In genomic region chr5:136458893-136459499, GRCm38 (mm10) we compare ENCODE assay signal across 11 mouse cellular contexts.
DNase-seq lines count a peak whose midpoint lies in the region; ATAC-seq and TF ChIP-seq lines count a peak whose summit lies in the region.
"Had no signal": no experiment of that assay in that cellular context is flagged by ENCODE, and none has a peak within 500 bp of the region (broad histone marks: within the 10 kb centered on the region; RNA-seq: fewer than 3 reads in every experiment).

No protein-coding gene starts in this region.

- no peak for ATAC-seq in hindbrain, embryonic 11.5 days (ENCODE audit: low FRiP score)
- no peak for ATAC-seq in hindbrain, embryonic 12.5 days (ENCODE audit: low FRiP score)
- peak; percentile 46 for ATAC-seq in lung, postnatal 0 days

- H3K27ac ChIP-seq in hindbrain, embryonic 11.5 days (ENCODE audit: low read depth, low read length): 0 out of 2 replicates have a peak overlapping the region, but pooled peaks have one; percentile 13
- H3K27ac ChIP-seq in hindbrain, embryonic 12.5 days: no peak overlapping the region
- H3K27ac ChIP-seq in lung, postnatal 0 days (ENCODE audit: low read length): peak overlapping the region; percentile 48
- H3K27ac ChIP-seq in embryonic fibroblast, embryonic 13.5 days (ENCODE audit: insufficient read depth, low read length): peak overlapping the region; percentile 32; the same call in 1 of the 2 replicates
- H3K27ac ChIP-seq: neural tube, embryonic 12.5 days had no signal

- no peak for TF ChIP-seq POLR2A in embryonic fibroblast, embryonic 13.5 days (IDR thresholded peaks at IDR 0.05; ENCODE audit: low read depth, low read length)
- no peak for TF ChIP-seq POLR2A in myocyte (IDR thresholded peaks at IDR 0.05; ENCODE audit: insufficient read length, low read depth)

- H3K27me3 ChIP-seq in hindbrain, embryonic 11.5 days (ENCODE audit: control insufficient read depth, insufficient read depth, low read length): no peaks in the 10 kb centered on the region
- no peaks in the 10 kb centered on the region for H3K27me3 ChIP-seq in hindbrain, embryonic 12.5 days
- no peaks in the 10 kb centered on the region for H3K27me3 ChIP-seq in lung, postnatal 0 days (replicated peaks; ENCODE audit: insufficient read depth, low read length)
- H3K27me3 ChIP-seq in myocyte (ENCODE audit: control insufficient read depth, insufficient read depth, insufficient read length): no peaks in the 10 kb centered on the region
- H3K27me3 ChIP-seq: neural tube, embryonic 12.5 days had no signal

- peak; percentile 85 for TF ChIP-seq EP300 in lung, postnatal 0 days (IDR thresholded peaks at IDR 0.05)

- H3K9ac ChIP-seq in hindbrain, embryonic 11.5 days (ENCODE audit: low read depth, low read length): no peak overlapping the region
- H3K9ac ChIP-seq in hindbrain, embryonic 12.5 days: no peak overlapping the region
- H3K9ac ChIP-seq in lung, postnatal 0 days (replicated peaks; ENCODE audit: low read depth): no peak overlapping the region
- H3K9ac ChIP-seq: neural tube, embryonic 12.5 days had no signal

- peaks cover 53% of the 10 kb centered on the region for H3K79me2 ChIP-seq in myocyte (ENCODE audit: control insufficient read depth, insufficient read depth)

- no peaks in the 10 kb centered on the region for H3K4me1 ChIP-seq in hindbrain, embryonic 11.5 days (replicated peaks; ENCODE audit: control insufficient read depth, insufficient read depth, low read length)
- peaks cover 8% of the 10 kb centered on the region for H3K4me1 ChIP-seq in hindbrain, embryonic 12.5 days
- peaks cover 23% of the 10 kb centered on the region; the same call in 1 of the 2 replicates for H3K4me1 ChIP-seq in lung, postnatal 0 days (ENCODE audit: insufficient read depth, low read depth, low read length)
- peaks cover 28% of the 10 kb centered on the region for H3K4me1 ChIP-seq in embryonic fibroblast, embryonic 13.5 days (ENCODE audit: control insufficient read depth, insufficient read depth, low read length)

- 83% methylated on average over 11 of the region's 11 CpGs for WGBS in hindbrain, embryonic 11.5 days
- 83% methylated on average over 11 of the region's 11 CpGs for WGBS in hindbrain, embryonic 12.5 days
- WGBS in lung, postnatal 0 days: 42% methylated on average over 11 of the region's 11 CpGs

- no peak for TF ChIP-seq CTCF in lung, postnatal 0 days (IDR thresholded peaks at IDR 0.05)
- no peak for TF ChIP-seq CTCF in embryonic fibroblast, embryonic 13.5 days (IDR thresholded peaks at IDR 0.05; ENCODE audit: borderline replicate concordance, insufficient read depth, low read length)

- H3K36me3 ChIP-seq in hindbrain, embryonic 11.5 days (ENCODE audit: control insufficient read depth, insufficient read depth, low read length): no peaks in the 10 kb centered on the region
- H3K36me3 ChIP-seq in hindbrain, embryonic 12.5 days: no peaks in the 10 kb centered on the region
- no peaks in the 10 kb centered on the region for H3K36me3 ChIP-seq in lung, postnatal 0 days (ENCODE audit: insufficient read depth, low read length)
- H3K36me3 ChIP-seq in myocyte (ENCODE audit: control insufficient read depth, insufficient read depth): no peaks in the 10 kb centered on the region
- H3K36me3 ChIP-seq: neural tube, embryonic 12.5 days had no signal

- no peaks in the 10 kb centered on the region for H3K9me3 ChIP-seq in hindbrain, embryonic 11.5 days (ENCODE audit: control insufficient read depth, low read length)
- no peaks in the 10 kb centered on the region for H3K9me3 ChIP-seq in hindbrain, embryonic 12.5 days (replicated peaks)
- H3K9me3 ChIP-seq in lung, postnatal 0 days (ENCODE audit: low read length): no peaks in the 10 kb centered on the region
- H3K9me3 ChIP-seq: neural tube, embryonic 12.5 days had no signal

- no peak for DNase-seq in hindbrain, embryonic 11.5 days (ENCODE audit: low spot score)
- DNase-seq in lung, postnatal 0 days (ENCODE audit: low spot score): peak; percentile 25
- DNase-seq in lung, postnatal 36 days: no peak
- DNase-seq in layer of hippocampus, adult 18-20 months (ENCODE audit: low spot score in 2 of 2): no peak
- no peak for DNase-seq in urinary bladder, adult 18-20 months (ENCODE audit: low spot score in 2 of 2)
- DNase-seq: right cerebral cortex, postnatal 4 days; thymus, postnatal 14 days had no signal

- no peak overlapping the region for H3K4me2 ChIP-seq in hindbrain, embryonic 11.5 days (replicated peaks; ENCODE audit: low read depth, low read length)
- H3K4me2 ChIP-seq in hindbrain, embryonic 12.5 days (replicated peaks): no peak overlapping the region
- H3K4me2 ChIP-seq in lung, postnatal 0 days (replicated peaks; ENCODE audit: low read depth, low read length): no peak overlapping the region
- H3K4me2 ChIP-seq in myocyte (ENCODE audit: low read depth): peak overlapping the region; percentile 50
- H3K4me2 ChIP-seq: neural tube, embryonic 12.5 days had no signal

- no peak overlapping the region for H3K4me3 ChIP-seq in hindbrain, embryonic 11.5 days (ENCODE audit: low read depth, low read length)
- no peak overlapping the region for H3K4me3 ChIP-seq in hindbrain, embryonic 12.5 days
- no peak overlapping the region for H3K4me3 ChIP-seq in lung, postnatal 0 days (ENCODE audit: low read depth, low read length)
- H3K4me3 ChIP-seq in embryonic fibroblast, embryonic 13.5 days (ENCODE audit: insufficient read depth, low read length): no peak overlapping the region
- no peak overlapping the region for H3K4me3 ChIP-seq in myocyte
- H3K4me3 ChIP-seq: neural tube, embryonic 12.5 days had no signal

- H3ac ChIP-seq in myocyte (ENCODE audit: control insufficient read depth, insufficient read length): no peak overlapping the region

TF ChIP-seq in myocyte, 11 proteins besides CTCF, POLR2A, EP300 and RAD21:
- no peak for TF ChIP-seq USF1 (IDR thresholded peaks at IDR 0.05; ENCODE audit: low read depth)
- TF ChIP-seq MYOG (IDR thresholded peaks at IDR 0.05; ENCODE audit: control insufficient read depth in 1 of 3, insufficient read depth in 1 of 3, insufficient read length in 2 of 3, low read depth in 2 of 3): no peak
- TF ChIP-seq CEBPB (IDR thresholded peaks at IDR 0.05; ENCODE audit: insufficient read depth, poor library complexity, severe bottlenecking): no peak
- TF ChIP-seq MAX (IDR thresholded peaks at IDR 0.05; ENCODE audit: low read depth): no peak
- no peak for TF ChIP-seq REST (IDR thresholded peaks at IDR 0.05; ENCODE audit: insufficient read depth, insufficient read length)
- no peak for TF ChIP-seq E2F4 (IDR thresholded peaks at IDR 0.05; ENCODE audit: insufficient read depth)
- TF ChIP-seq TCF3 (IDR thresholded peaks at IDR 0.05; ENCODE audit: insufficient read length, low read depth): no peak
- no peak for TF ChIP-seq TCF12 (IDR thresholded peaks at IDR 0.05; ENCODE audit: insufficient read depth, poor library complexity, severe bottlenecking)
- no peak for TF ChIP-seq POLR2AphosphoS2 (IDR thresholded peaks at IDR 0.05; ENCODE audit: insufficient read length, low read depth)
- no peak for TF ChIP-seq MYOD1 (IDR thresholded peaks at IDR 0.05; ENCODE audit: control insufficient read depth in 1 of 3, insufficient read length in 2 of 3, low read depth in 2 of 3)
- TF ChIP-seq SRF (IDR thresholded peaks at IDR 0.05; ENCODE audit: control insufficient read depth, insufficient read length, low read depth): no peak
TF ChIP-seq in myocyte: peak in this region for 0.
